Mouse (Mus musculus): Measurements from ENCODE around the gene Srp54b.
"Not testable (repeated sequence)": the region's sequence is repeated elsewhere in the genome, so short reads cannot be mapped to it uniquely, and the experiment has no call there.

Gene Srp54b

DNA sequence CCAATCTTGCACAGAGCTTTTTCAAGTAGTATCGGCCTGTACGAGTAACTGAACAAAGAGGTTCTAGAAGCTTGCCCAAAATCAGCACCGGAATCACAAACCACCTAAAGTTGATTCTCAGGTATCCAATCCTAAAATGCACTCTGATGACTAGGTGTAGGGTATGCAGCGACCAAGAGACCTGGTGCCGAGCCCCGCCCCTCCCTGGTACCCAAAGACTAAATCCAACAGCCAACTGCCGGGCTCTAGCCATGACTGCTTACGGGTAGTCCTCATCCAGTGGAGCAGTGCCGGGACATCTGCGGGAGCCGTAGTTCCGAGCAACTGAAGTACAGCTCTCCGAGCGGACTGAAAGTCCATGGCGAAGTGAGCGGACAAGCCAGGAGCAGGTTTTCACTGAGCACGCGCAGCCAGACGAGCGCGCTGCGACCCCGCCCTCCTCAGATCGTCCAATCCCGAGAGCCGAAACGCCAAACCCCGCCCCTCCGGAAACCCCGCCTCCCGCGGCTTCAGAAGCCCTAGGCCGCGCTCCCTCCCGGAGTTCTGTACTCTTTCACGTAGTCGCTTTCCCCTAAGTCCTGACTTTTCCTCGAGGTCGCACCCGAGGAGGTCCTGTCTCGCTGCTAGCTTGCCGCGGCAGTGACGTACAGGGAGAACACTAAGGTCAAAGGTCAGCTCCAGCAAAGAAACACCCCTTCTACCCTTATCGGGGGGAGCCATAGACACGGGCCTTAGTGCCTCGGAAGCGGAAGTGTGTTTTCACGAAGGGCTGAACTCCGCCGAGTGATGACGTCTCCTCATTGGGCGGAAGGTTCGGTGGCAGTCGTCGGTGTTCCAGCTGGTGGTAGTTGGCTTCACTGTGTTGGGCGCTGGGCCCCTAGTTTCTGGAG lies at the start of gene Srp54b:
TSS of gene Srp54b (plus strand) at position 546 of the 890 bp plus-strand sequence.
- not testable (repeated sequence) for DNase-seq (ENCODE audit: low spot score)

DNA sequence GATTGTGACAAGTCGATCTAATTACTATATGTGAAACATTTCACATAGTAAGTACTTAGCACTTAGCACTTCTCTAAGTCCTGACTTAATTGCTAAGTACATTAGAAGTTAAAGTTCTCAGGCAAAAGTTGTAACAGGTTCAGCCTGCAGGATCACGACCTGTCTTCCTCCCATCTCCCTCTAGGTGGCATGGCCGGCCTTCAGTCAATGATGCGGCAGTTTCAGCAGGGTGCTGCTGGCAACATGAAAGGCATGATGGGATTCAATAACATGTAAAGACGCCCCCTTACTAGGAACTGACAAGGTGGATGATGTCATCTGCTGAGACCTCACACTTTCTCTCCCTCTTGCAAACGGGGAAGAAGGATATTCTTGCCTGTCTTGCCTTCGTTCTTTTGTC lies 42.3 kb upstream of the Srp54b start:
- DNase-seq (ENCODE audit: low spot score) = not testable (repeated sequence)

DNA sequence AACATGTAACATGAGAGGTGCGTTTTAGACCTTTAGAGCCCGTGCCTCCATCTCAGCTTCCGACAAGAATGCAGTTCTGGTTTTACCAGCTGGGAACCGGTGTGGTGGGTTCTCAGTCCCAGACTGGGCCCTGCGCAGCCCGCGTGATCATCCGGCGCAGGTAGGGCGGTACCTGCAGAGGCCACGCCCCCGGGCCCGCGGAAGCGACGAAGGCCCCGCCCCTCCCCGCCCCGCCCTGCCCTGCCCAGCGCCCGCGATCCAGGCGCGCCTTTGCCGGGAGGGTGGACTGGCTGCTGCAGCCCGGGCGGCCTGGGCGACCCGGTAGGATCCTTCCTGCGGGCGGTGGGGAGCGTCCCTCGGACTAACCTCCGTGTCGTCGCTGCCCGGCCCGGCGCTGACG lies 30.7 kb upstream of the Srp54b start, which contains the start of gene Fam177a:
TSS of gene Fam177a (plus strand) at position 228 of the 400 bp plus-strand sequence.
- DNase-seq (ENCODE audit: low spot score) = not testable (repeated sequence)

DNA sequence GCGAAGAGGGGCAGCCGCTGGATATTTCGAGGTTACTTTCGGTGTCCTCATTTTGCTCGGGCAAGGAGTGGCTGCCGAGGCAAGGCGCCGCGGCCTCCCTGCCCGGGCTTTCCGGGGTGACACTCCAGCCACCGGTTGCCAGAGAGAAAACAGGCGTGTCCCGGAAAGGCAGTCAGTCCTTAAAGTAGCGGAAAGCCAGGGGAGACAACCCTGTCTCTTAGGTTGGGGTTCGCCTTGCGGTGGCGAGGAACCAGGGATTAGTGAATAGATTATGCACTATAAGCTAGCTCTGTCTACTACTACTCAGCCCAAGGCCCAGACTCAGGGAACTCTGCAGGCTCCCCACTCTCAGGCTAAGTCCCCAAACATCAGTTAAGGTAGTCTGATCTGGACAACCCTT lies 30.2 kb upstream of the Srp54b start:
- not testable (repeated sequence) for DNase-seq (ENCODE audit: low spot score)

DNA sequence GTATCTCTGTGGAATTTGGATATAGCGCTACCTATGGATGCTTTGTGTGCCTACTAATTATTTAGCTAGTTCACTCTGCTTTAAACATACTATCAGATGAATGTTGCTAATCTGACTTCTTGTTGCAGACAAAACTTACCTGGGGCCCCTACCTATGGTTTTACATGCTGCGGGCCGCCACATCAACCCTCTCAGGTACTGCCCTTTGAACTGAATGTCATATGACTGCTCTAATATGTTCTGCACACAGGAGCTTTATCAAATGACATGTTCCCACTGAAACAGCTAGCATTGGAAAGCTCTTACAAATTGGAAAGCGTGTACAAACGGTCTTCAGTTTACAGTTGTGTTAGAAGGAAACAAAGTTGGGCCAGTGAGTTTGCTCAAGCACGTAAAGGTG lies 19.4 kb upstream of the Srp54b start:
- DNase-seq (ENCODE audit: low spot score) = not testable (repeated sequence)

DNA sequence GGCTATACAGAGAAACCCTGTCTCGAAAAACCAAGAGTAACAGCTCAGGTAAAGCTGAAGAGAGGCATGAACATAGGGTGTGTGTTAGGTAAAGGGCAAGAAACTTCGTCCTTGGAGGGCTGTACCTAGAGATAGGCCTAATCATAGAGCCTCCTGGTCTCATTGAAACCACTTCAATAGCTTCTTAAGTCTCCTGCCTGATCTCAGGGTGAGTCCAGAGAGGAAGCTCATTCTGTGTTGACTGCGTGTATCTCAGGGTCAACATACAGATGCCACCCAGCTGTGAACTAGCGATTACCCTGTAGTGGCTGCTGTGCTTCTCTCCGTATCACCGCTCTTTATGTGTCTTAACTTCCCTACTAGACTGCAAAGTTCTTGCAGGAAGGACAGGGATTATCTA lies 17.0 kb upstream of the Srp54b start:
- not testable (repeated sequence) for DNase-seq (ENCODE audit: low spot score)

DNA sequence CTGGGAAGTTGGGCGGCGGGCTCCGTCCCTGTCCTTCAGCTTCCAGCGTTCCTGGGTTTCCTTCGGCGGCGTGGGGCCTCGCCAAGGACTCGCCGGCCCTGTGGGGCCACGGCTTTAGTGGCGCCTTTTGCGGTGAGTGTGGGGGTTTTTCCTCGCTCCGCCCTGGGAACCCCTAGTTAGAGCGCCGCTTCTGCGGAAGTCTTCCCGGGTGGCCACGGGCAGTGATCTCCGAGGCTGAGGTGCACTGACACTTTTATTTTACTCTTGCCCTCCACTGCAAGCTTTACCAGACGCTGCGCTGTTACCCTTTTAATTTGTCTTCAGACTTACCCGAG lies 512 bp downstream of the Srp54b start:
- not testable (repeated sequence) for DNase-seq (ENCODE audit: low spot score)

DNA sequence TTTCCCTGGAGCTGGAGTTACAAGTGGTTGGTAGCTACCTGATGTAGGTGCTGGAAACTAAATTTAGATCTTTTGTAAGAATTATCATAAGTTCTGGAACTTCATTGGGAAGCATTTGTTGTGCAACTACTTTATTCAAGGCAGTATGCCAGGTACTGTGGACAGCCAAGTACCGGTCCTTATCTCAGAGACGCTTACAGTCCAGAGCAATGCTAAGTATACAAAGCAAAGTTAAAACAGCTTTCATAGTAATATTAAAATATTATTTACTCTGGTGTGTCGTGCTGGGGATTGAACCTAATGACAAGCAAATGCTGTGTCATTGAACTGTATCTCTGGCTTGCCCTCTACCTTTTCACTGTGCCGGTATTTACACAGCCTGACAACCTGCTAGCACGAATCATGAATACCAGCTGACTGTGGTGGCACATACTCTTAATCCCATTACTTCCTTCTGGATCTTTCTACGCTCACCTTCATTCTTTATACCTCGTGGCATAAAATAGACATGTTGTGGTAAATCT lies 12.2 kb downstream of the Srp54b start:
- not testable (repeated sequence) for DNase-seq (ENCODE audit: low spot score)

DNA sequence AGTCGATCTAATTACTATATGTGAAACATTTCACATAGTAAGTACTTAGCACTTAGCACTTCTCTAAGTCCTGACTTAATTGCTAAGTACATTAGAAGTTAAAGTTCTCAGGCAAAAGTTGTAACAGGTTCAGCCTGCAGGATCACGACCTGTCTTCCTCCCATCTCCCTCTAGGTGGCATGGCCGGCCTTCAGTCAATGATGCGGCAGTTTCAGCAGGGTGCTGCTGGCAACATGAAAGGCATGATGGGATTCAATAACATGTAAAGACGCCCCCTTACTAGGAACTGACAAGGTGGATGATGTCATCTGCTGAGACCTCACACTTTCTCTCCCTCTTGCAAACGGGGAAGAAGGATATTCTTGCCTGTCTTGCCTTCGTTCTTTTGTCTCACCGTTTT lies 32.8 kb downstream of the Srp54b start:
- DNase-seq (ENCODE audit: low spot score) = not testable (repeated sequence)

DNA sequence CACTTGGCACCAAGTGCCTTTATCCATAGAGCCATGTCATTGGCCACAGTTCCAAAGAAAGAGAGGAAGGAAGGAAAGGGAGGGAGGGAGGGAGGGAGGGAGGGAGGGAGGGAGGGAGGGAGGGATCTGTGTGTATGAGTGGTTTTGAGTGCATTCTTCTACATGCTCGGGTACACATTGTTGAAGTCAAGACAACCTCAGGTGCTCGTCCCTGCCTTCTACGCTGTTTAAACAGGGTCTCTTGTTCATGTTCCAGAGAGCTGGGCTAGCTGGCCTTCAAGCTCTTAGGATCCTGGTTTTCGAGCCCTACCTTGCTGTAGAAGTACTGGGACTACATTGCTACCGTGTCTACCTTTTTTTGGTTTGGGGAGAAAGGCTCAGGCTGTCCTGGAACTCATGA lies 34.2 kb downstream of the Srp54b start:
- DNase-seq (ENCODE audit: low spot score) = not testable (repeated sequence)

DNA sequence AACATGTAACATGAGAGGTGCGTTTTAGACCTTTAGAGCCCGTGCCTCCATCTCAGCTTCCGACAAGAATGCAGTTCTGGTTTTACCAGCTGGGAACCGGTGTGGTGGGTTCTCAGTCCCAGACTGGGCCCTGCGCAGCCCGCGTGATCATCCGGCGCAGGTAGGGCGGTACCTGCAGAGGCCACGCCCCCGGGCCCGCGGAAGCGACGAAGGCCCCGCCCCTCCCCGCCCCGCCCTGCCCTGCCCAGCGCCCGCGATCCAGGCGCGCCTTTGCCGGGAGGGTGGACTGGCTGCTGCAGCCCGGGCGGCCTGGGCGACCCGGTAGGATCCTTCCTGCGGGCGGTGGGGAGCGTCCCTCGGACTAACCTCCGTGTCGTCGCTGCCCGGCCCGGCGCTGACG lies 44.4 kb downstream of the Srp54b start, which contains the start of gene 1700047I17Rik2:
TSS of gene 1700047I17Rik2 (plus strand) at position 287 of the 400 bp plus-strand sequence.
- DNase-seq (ENCODE audit: low spot score) = not testable (repeated sequence)

DNA sequence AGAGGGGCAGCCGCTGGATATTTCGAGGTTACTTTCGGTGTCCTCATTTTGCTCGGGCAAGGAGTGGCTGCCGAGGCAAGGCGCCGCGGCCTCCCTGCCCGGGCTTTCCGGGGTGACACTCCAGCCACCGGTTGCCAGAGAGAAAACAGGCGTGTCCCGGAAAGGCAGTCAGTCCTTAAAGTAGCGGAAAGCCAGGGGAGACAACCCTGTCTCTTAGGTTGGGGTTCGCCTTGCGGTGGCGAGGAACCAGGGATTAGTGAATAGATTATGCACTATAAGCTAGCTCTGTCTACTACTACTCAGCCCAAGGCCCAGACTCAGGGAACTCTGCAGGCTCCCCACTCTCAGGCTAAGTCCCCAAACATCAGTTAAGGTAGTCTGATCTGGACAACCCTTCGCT lies 44.9 kb downstream of the Srp54b start:
- DNase-seq (ENCODE audit: low spot score) = not testable (repeated sequence)

DNA sequence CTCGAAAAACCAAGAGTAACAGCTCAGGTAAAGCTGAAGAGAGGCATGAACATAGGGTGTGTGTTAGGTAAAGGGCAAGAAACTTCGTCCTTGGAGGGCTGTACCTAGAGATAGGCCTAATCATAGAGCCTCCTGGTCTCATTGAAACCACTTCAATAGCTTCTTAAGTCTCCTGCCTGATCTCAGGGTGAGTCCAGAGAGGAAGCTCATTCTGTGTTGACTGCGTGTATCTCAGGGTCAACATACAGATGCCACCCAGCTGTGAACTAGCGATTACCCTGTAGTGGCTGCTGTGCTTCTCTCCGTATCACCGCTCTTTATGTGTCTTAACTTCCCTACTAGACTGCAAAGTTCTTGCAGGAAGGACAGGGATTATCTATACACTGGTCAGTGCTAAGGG lies 58.0 kb downstream of the Srp54b start:
- not testable (repeated sequence) for DNase-seq (ENCODE audit: low spot score)

DNA sequence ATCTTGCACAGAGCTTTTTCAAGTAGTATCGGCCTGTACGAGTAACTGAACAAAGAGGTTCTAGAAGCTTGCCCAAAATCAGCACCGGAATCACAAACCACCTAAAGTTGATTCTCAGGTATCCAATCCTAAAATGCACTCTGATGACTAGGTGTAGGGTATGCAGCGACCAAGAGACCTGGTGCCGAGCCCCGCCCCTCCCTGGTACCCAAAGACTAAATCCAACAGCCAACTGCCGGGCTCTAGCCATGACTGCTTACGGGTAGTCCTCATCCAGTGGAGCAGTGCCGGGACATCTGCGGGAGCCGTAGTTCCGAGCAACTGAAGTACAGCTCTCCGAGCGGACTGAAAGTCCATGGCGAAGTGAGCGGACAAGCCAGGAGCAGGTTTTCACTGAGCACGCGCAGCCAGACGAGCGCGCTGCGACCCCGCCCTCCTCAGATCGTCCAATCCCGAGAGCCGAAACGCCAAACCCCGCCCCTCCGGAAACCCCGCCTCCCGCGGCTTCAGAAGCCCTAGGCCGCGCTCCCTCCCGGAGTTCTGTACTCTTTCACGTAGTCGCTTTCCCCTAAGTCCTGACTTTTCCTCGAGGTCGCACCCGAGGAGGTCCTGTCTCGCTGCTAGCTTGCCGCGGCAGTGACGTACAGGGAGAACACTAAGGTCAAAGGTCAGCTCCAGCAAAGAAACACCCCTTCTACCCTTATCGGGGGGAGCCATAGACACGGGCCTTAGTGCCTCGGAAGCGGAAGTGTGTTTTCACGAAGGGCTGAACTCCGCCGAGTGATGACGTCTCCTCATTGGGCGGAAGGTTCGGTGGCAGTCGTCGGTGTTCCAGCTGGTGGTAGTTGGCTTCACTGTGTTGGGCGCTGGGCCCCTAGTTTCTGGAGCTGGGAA lies 75.0 kb downstream of the Srp54b start, which contains the start of gene Srp54c:
TSS of gene Srp54c (plus strand) at position 543 of the 894 bp plus-strand sequence.
- not testable (repeated sequence) for DNase-seq (ENCODE audit: low spot score)

DNA sequence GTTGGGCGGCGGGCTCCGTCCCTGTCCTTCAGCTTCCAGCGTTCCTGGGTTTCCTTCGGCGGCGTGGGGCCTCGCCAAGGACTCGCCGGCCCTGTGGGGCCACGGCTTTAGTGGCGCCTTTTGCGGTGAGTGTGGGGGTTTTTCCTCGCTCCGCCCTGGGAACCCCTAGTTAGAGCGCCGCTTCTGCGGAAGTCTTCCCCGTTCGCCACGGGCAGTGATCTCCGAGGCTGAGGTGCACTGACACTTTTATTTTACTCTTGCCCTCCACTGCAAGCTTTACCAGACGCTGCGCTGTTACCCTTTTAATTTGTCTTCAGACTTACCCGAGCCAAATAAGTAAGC lies 75.6 kb downstream of the Srp54b start:
- peak; percentile 22 for DNase-seq (ENCODE audit: low spot score)
